Mouse (Mus musculus) ES-E14 (cell line): ENCODE data around the gene Ppp1r36.

ENCODE experiments used
- CHD2 ChIP-seq: IDR thresholded peaks from 2 replicates; pipeline ENCODE4 v1.6.1; 2014; ENCODE audit warnings: mild to moderate bottlenecking, low read depth, low read length, inconsistent platforms
- HCFC1 ChIP-seq: IDR thresholded peaks from 2 replicates; pipeline ENCODE4 v1.6.1; 2012; ENCODE audit warnings: low read length, inconsistent platforms, borderline replicate concordance; ENCODE audit not compliant: insufficient read depth
- MAFK ChIP-seq: IDR thresholded peaks from 2 replicates; pipeline ENCODE4 v1.6.1; 2014; ENCODE audit warnings: mild to moderate bottlenecking, low read depth, low read length, inconsistent platforms; ENCODE audit not compliant: insufficient read depth
- ZC3H11A ChIP-seq: IDR thresholded peaks from 2 replicates; pipeline ENCODE4 v1.6.1; 2012; ENCODE audit warnings: low read depth, mild to moderate bottlenecking, inconsistent platforms, low read length, borderline replicate concordance
- ZNF384 ChIP-seq: IDR thresholded peaks from 2 replicates; pipeline ENCODE4 v1.6.1; 2012; ENCODE audit warnings: low read depth, low read length, inconsistent platforms

DNA sequence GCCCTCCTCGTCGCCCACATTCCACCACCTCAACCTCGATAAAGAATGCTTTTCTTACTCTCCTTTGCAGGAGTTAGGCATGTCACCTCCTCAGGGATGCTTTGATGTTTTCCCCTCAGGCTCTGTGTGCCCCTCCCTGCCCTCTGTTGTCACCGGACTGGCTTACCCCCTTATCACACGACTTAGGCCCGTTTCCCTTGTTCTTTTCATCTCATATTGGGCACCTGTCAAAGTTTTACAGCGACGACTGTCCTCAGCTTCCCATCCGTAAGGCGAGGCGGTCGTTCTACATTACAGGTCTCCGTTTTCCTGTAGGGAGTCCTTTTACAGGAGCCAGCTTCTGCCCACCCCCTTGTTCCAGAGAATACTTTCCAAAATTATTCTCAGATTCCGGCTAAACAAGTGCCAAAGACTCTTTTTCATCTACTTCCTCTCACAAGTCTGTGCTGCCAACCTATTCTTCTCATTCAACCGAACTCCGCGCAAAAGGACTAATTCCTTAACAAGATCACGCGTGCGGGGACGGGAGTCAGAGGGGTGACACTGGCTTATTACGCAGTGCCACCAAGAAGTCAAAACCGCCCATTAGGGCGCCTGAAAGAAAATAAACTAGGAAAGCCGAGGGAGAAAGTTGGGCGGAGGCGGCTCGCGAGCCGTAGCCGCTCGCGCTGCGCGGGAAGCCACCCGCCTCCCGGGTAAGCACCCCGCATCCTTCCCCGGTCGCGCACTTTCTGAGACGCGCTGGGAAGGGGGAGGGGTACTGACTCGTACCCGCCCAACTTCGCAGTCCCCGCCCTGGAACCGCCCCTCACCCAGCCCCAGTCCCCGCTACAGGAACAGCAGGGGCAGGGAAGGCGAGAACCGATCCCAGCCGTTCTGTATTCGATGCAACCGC is 14.1 kb upstream of the Ppp1r36 start:
- TF ChIP-seq MAFK (no peak), ZNF384 (no peak), ZC3H11A (no peak), CHD2 (no peak), HCFC1 (no peak)
